Mouse (Mus musculus) heart, postnatal 0 days (tissue): ENCODE data around the gene Gm20481. TPM values are rescaled to one million over a fixed set of nuclear protein-coding genes. Genes with fewer than 3 reads are reported as not detected.
A peak's percentile ranks its signal among the peaks of the same experiment; 100 is the strongest.
"Not testable (repeated sequence)": the region's sequence is repeated elsewhere in the genome, so short reads cannot be mapped to it uniquely, and the experiment has no call there.

Experiments used
- ATAC-seq: fragments of 200-750 bp; cut with Nextera tagmentation; 2 replicates; pipeline ENCODE4 v1.8.0; 2017; ENCODE audit warnings: low read depth, moderate number of reproducible peaks, moderate library complexity; ENCODE audit not compliant: insufficient read depth
- DNase-seq: peaks from one replicate; pipeline ENCODE4 v3.0.0-alpha.2; 2016; ENCODE audit warnings: low spot score
- H3K27ac ChIP-seq: fragments of 300-500 bp; sonication (generic); 2 replicates; pipeline ENCODE4 v1.5.1; 2014; ENCODE audit warnings: low read depth, mild to moderate bottlenecking
- H3K27me3 ChIP-seq: fragments of 300-500 bp; sonication (generic); 2 replicates; pipeline ENCODE4 v1.6.1; 2014; ENCODE audit warnings: low read length, mixed read lengths; ENCODE audit not compliant: control insufficient read depth, insufficient read depth
- H3K36me3 ChIP-seq: fragments of 300-500 bp; sonication (generic); replicated peaks from 2 replicates; pipeline ENCODE4 v1.6.1; 2014; ENCODE audit warnings: low read length, mixed read lengths; ENCODE audit not compliant: control insufficient read depth, insufficient read depth
- H3K4me1 ChIP-seq: fragments of 300-500 bp; sonication (generic); 2 replicates; pipeline ENCODE4 v1.6.1; 2014; ENCODE audit warnings: antibody characterized with exemption; ENCODE audit not compliant: control insufficient read depth, insufficient read depth
- H3K4me2 ChIP-seq: fragments of 300-500 bp; sonication (generic); 2 replicates; pipeline ENCODE4 v1.6.1; 2014; ENCODE audit warnings: low read depth, mild to moderate bottlenecking, low read length, moderate library complexity
- H3K4me3 ChIP-seq: fragments of 300-500 bp; sonication (generic); 2 replicates; pipeline ENCODE4 v1.5.1; 2014; ENCODE audit warnings: low read depth, low read length
- H3K9ac ChIP-seq: fragments of 300-500 bp; sonication (generic); replicated peaks from 2 replicates; pipeline ENCODE4 v1.6.1; 2014; ENCODE audit warnings: low read depth, low read length, mixed read lengths
- H3K9me3 ChIP-seq: fragments of 300-500 bp; sonication (generic); replicated peaks from 2 replicates; pipeline ENCODE4 v1.6.1; 2016; ENCODE audit warnings: low read length; ENCODE audit not compliant: control insufficient read depth
- CTCF ChIP-seq: IDR thresholded peaks from 2 replicates; pipeline ENCODE4 v1.5.1; 2016; ENCODE audit warnings: antibody characterized with exemption, control low read depth, low read depth
- EP300 ChIP-seq: IDR thresholded peaks from 2 replicates; pipeline ENCODE4 v1.6.1; 2016; ENCODE audit warnings: antibody characterized with exemption, low read depth
- WGBS: fragments of 180-500 bp; shearing (Covaris S2); extraction: QIAGEN DNeasy Blood & Tissue Kit; methylation state at CpG from one replicate; pipeline ENCODE4 v1.1.7; 2014; 5-methylcytosine and 5-hydroxymethylcytosine counted together
- polyA plus RNA-seq: library from polyadenylated mRNA; unstranded; fragments of >200 nt; fragmentation: Nextera tagmentation; extraction: Ambion mirVana; gene quantifications from 2 replicates; pipeline ENCODE4 v1.2.1, GENCODE M21; 2015
- total RNA-seq: library from RNA; depleted of rRNA; stranded (reverse); fragments of >200 nt; gene quantifications from 2 replicates; pipeline ENCODE4 v1.2.3, GENCODE M21; 2014; ENCODE audit warnings: low replicate concordance

Gene Gm20481
- total and polyA plus RNA-seq, 2 experiments from 2014 or later, result not detected

DNA sequence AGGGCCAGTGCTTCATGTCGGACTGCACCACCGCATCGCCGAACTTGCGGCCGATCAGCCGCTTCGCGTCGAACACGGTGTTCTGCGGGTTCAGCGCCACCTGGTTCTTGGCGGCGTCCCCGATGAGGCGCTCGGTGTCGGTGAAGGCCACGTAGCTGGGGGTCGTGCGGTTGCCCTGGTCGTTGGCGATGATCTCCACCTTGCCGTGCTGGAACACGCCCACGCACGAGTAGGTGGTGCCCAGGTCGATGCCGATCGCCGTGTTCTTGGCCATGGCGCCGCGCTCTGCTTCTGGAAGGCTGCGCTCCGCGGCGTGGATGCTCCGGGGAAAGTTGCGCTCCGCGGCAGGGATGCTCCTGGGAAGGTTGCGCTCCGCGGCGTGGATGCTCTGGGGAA lies 11.0 kb upstream of the Gm20481 start:
- DNase-seq, H3K9me3 ChIP-seq, H3K27me3 ChIP-seq, H3K9ac ChIP-seq, H3K4me1 ChIP-seq, H3K36me3 ChIP-seq, H3K27ac ChIP-seq: not testable (repeated sequence)
- ATAC-seq, result peak; percentile 10
- H3K4me2 ChIP-seq, result peak overlapping the region; percentile 68
- H3K4me3 ChIP-seq, result peak overlapping the region; percentile 57
- WGBS, result 1% methylated on average over 18 of the region's 47 CpGs

DNA sequence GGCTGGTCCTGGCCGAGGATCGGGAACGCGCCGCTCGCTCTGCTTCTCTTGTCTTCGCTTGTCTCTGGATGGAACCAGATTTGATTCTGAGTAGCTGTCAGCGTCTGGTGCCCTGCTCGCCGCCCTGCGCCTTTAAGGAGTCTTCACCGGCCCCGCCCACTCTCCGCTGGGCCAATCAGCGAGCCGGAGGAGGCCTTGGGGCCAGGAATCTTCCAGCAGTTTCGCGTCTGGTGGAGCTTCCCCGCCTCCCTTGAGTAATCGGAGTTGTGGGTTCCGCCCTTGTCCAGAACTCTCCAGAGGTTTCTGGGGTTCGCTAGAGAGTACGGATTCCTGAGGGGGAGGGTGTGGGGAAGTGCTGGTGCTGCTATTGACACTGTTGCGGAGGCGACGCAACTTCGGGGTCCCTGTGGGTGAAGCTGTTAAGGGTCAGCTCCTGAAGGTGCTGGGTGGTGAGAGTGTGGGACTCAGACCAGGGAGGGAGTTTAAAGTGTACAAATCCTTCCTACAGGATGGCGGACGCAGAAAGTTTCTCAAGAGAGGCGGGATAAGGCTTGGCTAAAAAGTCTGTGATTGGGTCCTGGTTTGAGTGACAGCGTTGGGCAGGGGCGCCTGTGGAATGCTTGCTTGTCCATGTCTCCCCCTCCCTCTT lies 10.5 kb upstream of the Gm20481 start, which contains the start of gene Hspa1b:
Gene Hspa1b, minus strand, starts transcription at position 109 of the 649 bp plus-strand sequence.
- ATAC-seq (peak; percentile 92), DNase-seq (peak; percentile 87)
- H3K27me3 ChIP-seq, H3K9me3 ChIP-seq, H3K36me3 ChIP-seq, H3K4me1 ChIP-seq: not testable (repeated sequence)
- Histone ChIP-seq H3K27ac (peak within 1 kb of the TSS; percentile 92), H3K4me2 (peak within 1 kb of the TSS; percentile 68), H3K4me3 (peak within 1 kb of the TSS; percentile 57), H3K9ac (peak within 1 kb of the TSS; percentile 55)
- under 1% methylated on average over 28 of the region's 32 CpGs for WGBS

DNA sequence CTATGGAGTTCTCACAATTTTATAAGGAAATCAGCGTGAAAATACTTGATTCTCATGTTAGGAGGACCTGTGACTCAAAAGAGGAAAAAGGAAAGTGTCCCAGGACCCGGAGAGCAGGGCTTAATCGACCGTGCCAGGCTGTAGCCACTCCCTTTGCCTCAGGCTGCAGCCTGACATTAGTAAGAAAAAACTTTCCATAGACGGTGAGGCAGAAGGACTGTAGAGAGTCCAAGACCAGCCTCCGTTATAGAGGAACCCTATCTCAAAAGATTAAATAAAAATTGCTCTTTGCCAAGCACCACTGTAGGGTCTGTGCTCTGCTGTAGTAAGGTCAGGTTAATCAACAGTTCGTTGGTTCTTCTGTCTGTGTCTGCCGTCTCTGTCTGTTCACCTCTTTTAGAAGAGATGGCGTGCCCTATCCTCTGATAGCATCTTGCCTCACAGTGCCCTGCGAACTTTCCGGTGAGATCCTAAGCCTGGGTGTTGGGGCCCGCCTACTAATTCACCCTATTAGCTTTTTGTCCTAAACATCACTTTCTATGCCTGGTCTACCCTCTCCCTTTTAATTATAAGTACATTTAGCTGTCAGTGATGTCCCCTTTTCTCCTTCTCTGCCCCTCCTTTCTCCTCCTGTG lies 9.7 kb upstream of the Gm20481 start:
- H3K9me3 ChIP-seq, result no peaks in the 10 kb centered on the region
- peak overlapping the region; percentile 57 for H3K4me3 ChIP-seq
- no peaks in the 10 kb centered on the region for H3K27me3 ChIP-seq
- ATAC-seq (no peak), DNase-seq (peak; percentile 45)
- H3K9ac ChIP-seq, result peak overlapping the region; percentile 55
- H3K4me1 ChIP-seq, result peaks cover 8% of the 10 kb centered on the region; the same call in 1 of the 2 replicates
- H3K4me2 ChIP-seq, result peak overlapping the region; percentile 68
- peak overlapping the region; percentile 92 for H3K27ac ChIP-seq
- 11% methylated on average over 12 of the region's 12 CpGs for WGBS
- H3K36me3 ChIP-seq, result no peaks in the 10 kb centered on the region
- TF ChIP-seq CTCF (no peak), EP300 (no peak)

DNA sequence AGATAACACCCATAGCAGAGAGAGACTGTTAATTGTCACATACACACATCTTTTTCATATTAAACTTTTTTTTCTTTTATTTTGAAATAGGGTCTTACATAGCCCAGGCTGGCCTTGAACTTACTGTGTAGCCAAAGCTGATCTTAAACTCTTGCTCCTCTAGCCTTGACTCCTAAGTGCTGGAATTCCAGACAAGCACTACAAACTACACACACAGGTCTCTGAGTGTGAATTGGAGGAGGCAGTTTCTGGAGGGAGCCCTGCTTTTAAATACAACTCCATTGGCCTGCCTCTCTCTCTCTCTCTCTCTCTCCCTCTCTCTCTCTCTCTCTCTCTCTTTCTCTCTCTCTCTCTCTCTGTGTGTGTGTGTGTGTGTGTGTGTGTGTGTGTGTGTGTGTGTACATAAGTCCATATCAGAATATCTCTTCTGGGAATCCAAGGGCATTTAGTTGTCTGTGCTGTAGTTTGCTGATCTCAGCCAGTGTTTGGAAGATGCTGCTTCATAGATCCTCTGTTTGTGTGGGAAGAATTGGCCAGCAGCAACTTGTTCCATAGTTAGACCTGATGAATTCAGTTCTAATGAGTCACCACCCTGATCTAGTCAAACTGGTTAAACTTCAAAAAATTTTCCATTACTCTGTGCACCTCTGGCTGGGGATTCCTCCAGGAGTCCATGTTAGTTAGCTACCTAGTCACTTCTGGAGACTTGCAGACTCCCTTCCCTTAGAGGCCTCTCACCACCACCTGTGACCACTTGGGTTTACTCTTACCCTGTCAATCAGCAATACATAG lies 8.8 kb upstream of the Gm20481 start:
- Histone ChIP-seq H3K4me1 (peaks cover 8% of the 10 kb centered on the region; the same call in 1 of the 2 replicates), H3K4me2 (no peak overlapping the region), H3K9ac (no peak overlapping the region), H3K9me3 (no peaks in the 10 kb centered on the region), H3K36me3 (no peaks in the 10 kb centered on the region), H3K27ac (peak overlapping the region; percentile 92), H3K27me3 (no peaks in the 10 kb centered on the region), H3K4me3 (no peak overlapping the region)
- DNase-seq, result no peak
- TF ChIP-seq EP300 (no peak), CTCF (no peak)
- ATAC-seq, result no peak

DNA sequence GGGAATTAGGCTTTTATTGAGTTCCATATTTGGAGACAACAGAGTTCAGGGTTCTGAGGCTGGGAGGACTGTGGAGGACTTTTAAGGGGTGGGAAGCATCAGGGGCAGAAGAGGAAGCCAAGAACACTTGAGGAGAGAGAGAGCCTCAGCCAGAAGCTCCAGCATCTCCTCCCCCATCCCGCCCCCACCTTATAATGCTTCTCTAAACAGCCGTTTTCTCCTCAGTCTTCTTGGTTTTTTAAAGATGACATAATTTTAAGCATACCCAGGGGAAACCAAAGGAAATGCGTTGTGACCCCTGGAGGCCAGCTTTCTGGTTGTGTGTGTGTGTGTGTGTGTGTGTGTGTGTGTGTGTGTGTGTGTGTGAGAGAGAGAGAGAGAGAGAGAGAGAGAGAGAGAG lies 7.6 kb upstream of the Gm20481 start:
- Histone ChIP-seq H3K36me3 (no peaks in the 10 kb centered on the region), H3K27ac (peak overlapping the region; percentile 92; the same call in 1 of the 2 replicates), H3K9ac (no peak overlapping the region), H3K4me3 (no peak overlapping the region), H3K4me1 (peaks cover 8% of the 10 kb centered on the region; the same call in 1 of the 2 replicates), H3K9me3 (no peaks in the 10 kb centered on the region), H3K4me2 (no peak overlapping the region), H3K27me3 (no peaks in the 10 kb centered on the region)
- TF ChIP-seq CTCF (no peak), EP300 (no peak)
- DNase-seq (peak; percentile 33), ATAC-seq (no peak)
- 30% methylated on average over 3 of the region's 3 CpGs for WGBS
